In genomic region chr2:33254318-33254985, GRCm38 (mm10) we compare ENCODE assay signal across 10 mouse cellular contexts. TPM values are rescaled to one million over a fixed set of nuclear protein-coding genes. Genes with fewer than 3 reads are reported as not detected.
DNase-seq lines count a peak whose midpoint lies in the region; ATAC-seq and TF ChIP-seq lines count a peak whose summit lies in the region.
"Had no signal": no experiment of that assay in that cellular context is flagged by ENCODE, and none has a peak within 500 bp of the region (broad histone marks: within the 10 kb centered on the region; RNA-seq: fewer than 3 reads in every experiment).

No protein-coding gene starts in this region.

- H3K9me3 ChIP-seq in midbrain, embryonic 16.5 days (replicated peaks; ENCODE audit: control insufficient read depth, low read length, poor library complexity, severe bottlenecking): no peaks in the 10 kb centered on the region
- H3K9me3 ChIP-seq in midbrain, embryonic 11.5 days (ENCODE audit: control insufficient read depth, low read length): no peaks in the 10 kb centered on the region
- H3K9me3 ChIP-seq: lung, embryonic 15.5 days had no signal

- H3K4me3 ChIP-seq in midbrain, embryonic 16.5 days (ENCODE audit: low read depth, low read length): no peak overlapping the region
- no peak overlapping the region for H3K4me3 ChIP-seq in midbrain, embryonic 11.5 days (ENCODE audit: low read depth, low read length)
- no peak overlapping the region for H3K4me3 ChIP-seq in small intestine, adult 2 months (ENCODE audit: low read depth, low read length)
- H3K4me3 ChIP-seq: lung, embryonic 15.5 days had no signal

- peaks cover 7% of the 10 kb centered on the region for H3K36me3 ChIP-seq in midbrain, embryonic 16.5 days (ENCODE audit: control insufficient read depth, insufficient read depth, low read length)
- H3K36me3 ChIP-seq in midbrain, embryonic 11.5 days (ENCODE audit: control insufficient read depth, insufficient read depth, low read length): no peaks in the 10 kb centered on the region
- peaks cover 5% of the 10 kb centered on the region; the same call in 1 of the 2 replicates for H3K36me3 ChIP-seq in small intestine, adult 2 months (ENCODE audit: control insufficient read depth, insufficient read depth, low read length)
- H3K36me3 ChIP-seq: lung, embryonic 15.5 days had no signal

- no peak overlapping the region for H3K4me2 ChIP-seq in midbrain, embryonic 16.5 days (ENCODE audit: low read length)
- H3K4me2 ChIP-seq in midbrain, embryonic 11.5 days: no peak overlapping the region
- H3K4me2 ChIP-seq: lung, embryonic 15.5 days had no signal

- DNase-seq in heart, adult 18-20 months: peak; percentile 44 to 58
- DNase-seq in heart, adult 8-10 months (ENCODE audit: low spot score): no peak
- no peak for DNase-seq in midbrain, embryonic 11.5 days (ENCODE audit: low spot score, missing footprints)
- DNase-seq in cerebellum, postnatal 36 days: peak; percentile 48 to 57
- DNase-seq: layer of hippocampus, adult 9-11 months had no signal

- no peak for TF ChIP-seq CTCF in small intestine, adult 2 months (IDR thresholded peaks at IDR 0.05; ENCODE audit: extremely low read depth, insufficient read length, insufficient replicate concordance, low read depth, low read length)

- whole genome bisulfite sequencing in midbrain, embryonic 16.5 days: 80% methylated on average over 9 of the region's 9 CpGs
- 89% methylated on average over 9 of the region's 9 CpGs for WGBS in midbrain, embryonic 11.5 days
- WGBS in small intestine, adult 2 months: 80% methylated on average over 9 of the region's 9 CpGs

- ATAC-seq in midbrain, embryonic 16.5 days: no peak
- ATAC-seq in midbrain, embryonic 11.5 days (ENCODE audit: low FRiP score): no peak
- ATAC-seq in erythroid progenitor cell, adult 5-6 weeks (replicated peaks; ENCODE audit: low FRiP score, poor library complexity, severe bottlenecking): no peak

- H3K9ac ChIP-seq in midbrain, embryonic 16.5 days (ENCODE audit: low read depth, low read length): no peak overlapping the region
- H3K9ac ChIP-seq in midbrain, embryonic 11.5 days (ENCODE audit: low read length): no peak overlapping the region
- H3K9ac ChIP-seq: lung, embryonic 15.5 days had no signal

- peaks cover 7% of the 10 kb centered on the region; the same call in 1 of the 2 replicates for H3K4me1 ChIP-seq in midbrain, embryonic 16.5 days (ENCODE audit: control insufficient read depth, insufficient read depth, low read length)
- H3K4me1 ChIP-seq in midbrain, embryonic 11.5 days (ENCODE audit: control insufficient read depth, insufficient read depth, low read length): no peaks in the 10 kb centered on the region
- H3K4me1 ChIP-seq in small intestine, adult 2 months (ENCODE audit: control insufficient read depth, insufficient read depth, insufficient read length, low read length): peaks cover 2% of the 10 kb centered on the region; the same call in 1 of the 2 replicates
- H3K4me1 ChIP-seq: lung, embryonic 15.5 days had no signal

- H3K27me3 ChIP-seq in midbrain, embryonic 16.5 days (ENCODE audit: control insufficient read depth, insufficient read depth, low read depth, low read length): no peaks in the 10 kb centered on the region
- no peaks in the 10 kb centered on the region for H3K27me3 ChIP-seq in midbrain, embryonic 11.5 days (ENCODE audit: control insufficient read depth, insufficient read depth, low read length)
- H3K27me3 ChIP-seq in small intestine, adult 2 months (ENCODE audit: control insufficient read depth, insufficient read depth, low read length): no peaks in the 10 kb centered on the region
- H3K27me3 ChIP-seq: lung, embryonic 15.5 days had no signal

- TF ChIP-seq POLR2A in small intestine, adult 2 months (IDR thresholded peaks at IDR 0.05; ENCODE audit: low read depth, low read length): no peak

- H3K27ac ChIP-seq in midbrain, embryonic 16.5 days (ENCODE audit: low read length): peak overlapping the region; percentile 34; the same call in 1 of the 2 replicates
- H3K27ac ChIP-seq in midbrain, embryonic 11.5 days (ENCODE audit: low read depth, low read length): no peak overlapping the region
- peak overlapping the region; percentile 12; the same call in 1 of the 2 replicates for H3K27ac ChIP-seq in small intestine, adult 2 months (ENCODE audit: insufficient read depth, low read depth, low read length)
- H3K27ac ChIP-seq: kidney, postnatal 0 days; lung, embryonic 15.5 days had no signal

RNA-seq across cellular contexts. Expression of gene Angptl2, which starts 38.6 kb away (rescaled TPM):
- 10 to 100 TPM; 38.7 to 43.8 TPM for total RNA-seq in heart, adult 18-20 months (2021)
- 10 to 100 TPM; 32.9 to 57.7 (median 53.5) TPM for total RNA-seq in heart, adult 8-10 months (2022)
- polyA plus RNA-seq in midbrain, embryonic 16.5 days (2015; fragmentation: Nextera tagmentation; extraction: Ambion mirVana): 9.8 and 10.6 TPM in 2 replicates
- 17.0 and 18.8 TPM in 2 replicates for polyA plus RNA-seq in midbrain, embryonic 11.5 days (2014; fragmentation: Nextera tagmentation; extraction: Ambion mirVana)
- 18.9 and 20.7 TPM in 2 replicates for polyA plus RNA-seq in small intestine, adult 2 months (2012; rRNA removed)
- total RNA-seq in erythroid progenitor cell, adult 5-6 weeks (2015; ENCODE audit: low replicate concordance): 1.3 TPM in 1 of 2 replicates, not detected in the other
- 0.13 TPM in 1 of 2 replicates, not detected in the other for total RNA-seq in erythroid progenitor cell, adult 5-6 weeks (2017; ENCODE audit: low replicate concordance)

Comparison
In these comparisons a context has a peak if more than half of its experiments do, and no peak if none do; other contexts are left out.
1. DNase-seq: peak in heart, adult 18-20 months (2 of 2) and cerebellum, postnatal 36 days (2 of 2); none in heart, adult 8-10 months (single experiment) and midbrain, embryonic 11.5 days (single experiment).
2. RNA of gene Angptl2, which starts 38.6 kb away (total RNA-seq): 32.9 to 57.7 TPM in heart, adult 8-10 months and 38.7 to 43.8 TPM in heart, adult 18-20 months; 0.13 to 1.3 TPM in erythroid progenitor cell, adult 5-6 weeks; every median in the first group is over 10 times any median in the second.